Mouse (Mus musculus): Measurements from ENCODE around the gene Msl1.

DNA sequence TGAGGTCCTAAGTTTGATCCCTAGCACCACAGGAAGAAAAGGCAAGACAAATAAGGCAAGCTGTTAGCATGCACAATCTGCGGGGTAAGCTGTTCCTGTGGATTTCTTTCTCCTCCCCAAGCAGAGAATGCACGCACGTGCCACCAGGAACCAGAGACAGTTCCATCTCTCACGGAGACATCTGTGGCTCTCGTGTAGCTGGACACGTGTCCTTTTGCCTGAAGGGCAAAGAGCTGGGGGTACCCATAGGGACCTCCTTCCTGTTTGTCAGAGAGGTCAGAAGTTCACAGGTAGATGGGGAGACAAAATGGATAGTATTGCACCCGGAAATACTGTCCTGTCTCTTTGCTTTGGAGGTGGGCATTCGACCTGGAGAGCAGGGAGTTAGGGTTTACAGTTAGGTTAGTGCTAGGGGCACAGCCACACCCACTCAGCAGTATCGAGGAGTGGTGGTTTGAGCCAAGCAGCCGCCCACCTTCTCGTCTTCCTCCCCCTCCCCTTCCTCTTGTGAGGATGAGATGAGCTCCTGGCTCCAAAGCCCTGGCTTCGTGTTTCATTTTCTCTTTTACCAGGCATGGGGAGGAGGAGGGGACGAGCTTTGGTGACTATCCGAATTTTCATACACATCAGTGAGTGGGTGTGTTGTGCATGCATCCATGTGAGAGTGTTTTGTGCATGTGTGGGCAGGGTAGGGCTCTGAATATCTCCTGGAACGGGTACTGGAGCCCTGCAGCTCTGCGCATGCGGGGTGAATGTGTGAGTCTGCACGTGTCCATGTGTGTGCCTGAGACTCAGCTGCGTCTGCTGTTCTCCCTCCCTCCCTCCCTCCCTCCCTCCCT, 48.2 kb upstream of the Msl1 start:
- TF ChIP-seq CTCF (conservative IDR thresholded peaks at IDR 0.05; ENCODE audit: insufficient read depth, insufficient read length, low read depth, low read length) = no peak
- TF ChIP-seq POLR2A (IDR thresholded peaks at IDR 0.05; ENCODE audit: low read depth, low read length) = no peak

All from kidney, adult 2 months (tissue).